Mouse (Mus musculus) heart, postnatal 4 days (tissue): Measurements from ENCODE around the gene 2310057M21Rik. TPM values are rescaled to one million over a fixed set of nuclear protein-coding genes. Genes with fewer than 3 reads are reported as not detected.
"Not testable (repeated sequence)": the region's sequence is repeated elsewhere in the genome, so short reads cannot be mapped to it uniquely, and the experiment has no call there.

Experiments used
- DNase-seq: peaks from one replicate; pipeline ENCODE4 v3.0.0; 2021
- total RNA-seq, 2 experiments: library from RNA; stranded (reverse); gene quantifications; 2 replicates each; pipeline ENCODE4 v1.2.3; 2021

Gene 2310057M21Rik
- 10 to 100 TPM; 17.7 to 19.4 TPM for total RNA-seq

DNA sequence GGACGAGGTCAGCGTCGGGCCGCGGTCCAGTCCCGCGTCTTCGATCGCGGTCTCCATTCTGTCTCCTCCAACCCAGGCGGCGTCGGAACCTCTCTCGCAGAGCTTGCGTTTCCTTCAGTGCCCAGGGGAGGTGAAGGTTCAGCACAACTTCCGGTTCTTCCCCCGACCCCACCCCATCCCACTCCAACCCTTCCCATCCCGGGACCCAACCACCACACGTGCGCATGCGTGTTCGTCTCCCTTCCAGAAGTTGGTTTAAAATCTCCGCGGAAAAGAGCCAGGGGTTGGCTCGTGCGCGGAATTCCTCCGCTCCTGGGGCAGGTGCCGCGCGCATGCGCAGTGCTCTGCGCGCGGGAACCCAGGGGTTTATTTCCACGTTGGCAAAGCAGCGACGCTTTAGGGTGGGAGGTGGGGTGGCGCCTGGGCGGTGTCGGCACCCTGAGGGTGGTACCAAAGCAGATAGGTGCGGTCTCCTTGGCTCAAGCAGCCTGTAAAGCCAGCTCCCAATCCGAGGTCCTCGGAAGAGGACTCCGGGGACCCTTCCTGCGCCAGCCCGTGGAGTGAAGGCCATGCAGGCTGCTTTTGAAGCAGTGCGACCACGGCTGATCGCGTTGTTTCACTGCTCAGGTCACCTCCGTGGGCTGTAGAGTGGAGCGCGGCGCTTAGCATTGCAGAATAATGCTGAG, at the start of gene 2310057M21Rik:
Gene 2310057M21Rik, minus strand, starts transcription at position 145 of the 686 bp plus-strand sequence.
- DNase-seq: peak; percentile 96

DNA sequence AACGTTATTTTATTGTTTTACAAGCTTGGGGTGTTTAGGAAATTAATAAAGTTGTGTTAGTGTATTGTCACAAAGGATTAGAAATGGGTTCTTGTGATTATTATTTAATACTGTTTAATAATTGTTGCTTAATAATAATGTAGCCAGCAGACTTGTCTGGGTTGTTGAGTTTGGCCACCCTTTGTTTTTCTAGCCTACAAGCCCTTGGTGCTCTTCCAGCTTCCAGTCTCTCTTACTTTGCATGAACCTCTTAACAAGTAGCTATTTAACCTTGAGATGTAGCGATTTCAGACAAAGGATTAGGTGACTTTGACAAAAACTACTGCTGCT, 49.3 kb upstream of the 2310057M21Rik start:
- no peak for DNase-seq

DNA sequence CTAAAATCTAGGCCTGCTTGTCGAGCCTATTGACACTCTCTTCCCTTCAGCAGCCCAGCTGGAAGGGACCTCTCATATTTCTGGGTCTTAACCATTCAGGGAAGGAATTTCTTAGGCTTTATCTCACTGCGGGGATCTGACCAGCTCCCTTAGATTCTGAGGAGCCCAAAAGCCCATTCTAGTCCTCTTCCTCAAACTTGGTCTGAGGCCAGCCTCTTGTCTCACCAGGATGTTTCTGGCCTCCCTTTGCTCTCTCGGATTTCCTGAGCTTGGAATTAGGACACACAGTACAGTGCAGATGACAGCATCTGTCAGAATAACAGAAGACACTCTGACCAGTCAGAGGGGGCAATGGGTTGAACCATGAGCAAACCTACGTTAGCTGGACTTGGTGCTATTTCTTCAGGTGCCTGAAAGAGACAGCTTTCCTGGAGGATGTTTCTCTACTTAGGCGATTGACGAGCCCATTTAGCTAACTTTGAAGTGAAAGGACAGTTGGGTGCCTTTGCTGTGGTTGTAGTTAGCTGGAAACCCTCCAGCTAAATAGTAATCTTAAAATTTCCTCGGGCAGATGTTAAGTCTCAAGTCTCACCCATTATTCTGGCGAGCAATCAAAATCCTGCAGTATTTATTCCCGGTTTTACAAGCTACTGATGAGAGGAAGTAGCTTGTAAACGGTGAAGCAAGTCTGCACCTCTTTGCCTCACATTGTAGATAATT, 48.8 kb upstream of the 2310057M21Rik start:
- DNase-seq: peak; percentile 27

- peak; percentile 99 for DNase-seq
Observed at GRCm38 (mm10) chr7:131410416-131411058, 48.0 kb upstream of the 2310057M21Rik start, which contains the start of the genes Ikzf5 and Acadsb. Gene Ikzf5, minus strand, starts transcription at chr7:131410521. Gene Acadsb, plus strand, starts transcription at chr7:131410601.

- DNase-seq: no peak
Observed at GRCm38 (mm10) chr7:131409988-131410385, 47.4 kb upstream of the 2310057M21Rik start.

- no peak for DNase-seq
Observed at GRCm38 (mm10) chr7:131409321-131409987, 46.9 kb upstream of the 2310057M21Rik start.

- DNase-seq: not testable (repeated sequence)
Observed at GRCm38 (mm10) chr7:131391761-131392160, 29.2 kb upstream of the 2310057M21Rik start.

- DNase-seq: no peak
Observed at GRCm38 (mm10) chr7:131371880-131372651, 9.5 kb upstream of the 2310057M21Rik start.

- DNase-seq: no peak
Observed at GRCm38 (mm10) chr7:131371470-131371860, 8.9 kb upstream of the 2310057M21Rik start.

GRCm38 (mm10) chr7:131370648-131371469, 8.3 kb upstream of the 2310057M21Rik start, which contains the start of gene Pstk:
Gene Pstk, plus strand, starts transcription at chr7:131371141.
- peak; percentile 91 for DNase-seq

DNA sequence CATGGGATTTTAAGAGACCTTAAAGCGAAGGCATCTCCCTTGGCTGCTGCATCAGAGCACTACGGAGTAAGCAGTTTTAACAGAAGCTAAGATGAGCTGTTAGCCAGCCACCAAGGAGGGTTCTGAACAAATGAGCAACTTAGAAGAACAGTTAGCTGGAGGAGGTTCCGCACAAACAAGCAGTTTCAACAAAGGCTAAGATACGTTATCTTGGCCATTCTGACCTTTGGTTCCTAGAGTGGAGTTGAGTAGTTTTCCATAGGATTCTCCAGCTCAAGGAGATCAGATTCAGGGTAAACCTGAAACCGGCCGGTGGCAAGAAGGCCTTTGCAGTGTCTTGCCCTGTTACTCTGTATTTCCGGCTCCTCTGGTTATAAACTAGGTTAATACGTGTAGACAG, 1.6 kb upstream of the 2310057M21Rik start:
- DNase-seq: no peak

GRCm38 (mm10) chr7:131362269-131362614, 317 bp downstream of the 2310057M21Rik start:
- DNase-seq: no peak

DNA sequence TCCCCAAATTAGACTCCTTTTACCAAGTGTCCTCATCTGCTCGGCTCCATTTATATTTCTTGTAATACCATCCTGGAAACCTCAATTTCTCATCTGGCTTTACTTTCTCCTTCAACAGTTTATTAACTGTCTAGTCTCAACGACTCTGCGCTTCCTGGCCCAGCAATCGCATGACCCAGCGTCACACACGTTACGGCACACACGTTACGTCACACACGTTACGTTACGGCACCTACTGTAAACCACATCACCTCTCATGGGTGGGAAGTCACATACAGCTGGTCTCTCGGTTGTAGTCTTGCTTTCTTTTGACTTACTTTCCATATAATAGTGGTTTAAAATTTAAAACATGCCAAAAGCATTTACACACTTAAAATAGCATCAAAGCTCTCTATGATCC, 6.5 kb downstream of the 2310057M21Rik start:
- DNase-seq: no peak

GRCm38 (mm10) chr7:131345856-131346541, 16.6 kb downstream of the 2310057M21Rik start:
- DNase-seq: no peak

- no peak for DNase-seq
Observed at GRCm38 (mm10) chr7:131337502-131338068, 25.0 kb downstream of the 2310057M21Rik start.

- no peak for DNase-seq
Observed at GRCm38 (mm10) chr7:131333564-131333963, 29.0 kb downstream of the 2310057M21Rik start, which contains the start of gene Fam24a. Gene Fam24a, plus strand, starts transcription at chr7:131333864.

- no peak for DNase-seq
Observed at GRCm38 (mm10) chr7:131331688-131332087, 30.9 kb downstream of the 2310057M21Rik start.

DNA sequence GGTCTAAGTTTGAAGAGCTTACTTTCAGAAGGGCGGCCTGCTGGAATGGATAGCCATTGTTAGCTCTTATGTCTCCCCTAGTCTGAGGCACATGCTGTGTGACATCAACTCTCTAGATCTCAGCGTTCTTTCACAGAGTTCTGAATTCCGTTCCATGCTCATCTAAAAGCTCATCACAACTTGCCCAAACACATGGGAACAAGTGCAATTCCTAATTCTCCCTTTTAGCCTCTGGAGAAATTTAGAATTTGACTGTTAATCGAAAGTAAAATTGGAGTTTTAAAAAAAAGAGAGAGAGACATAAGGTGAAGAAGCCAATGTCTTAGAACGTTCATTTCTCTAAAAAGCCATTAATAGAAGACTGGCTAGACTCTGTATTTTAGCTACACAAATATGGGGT, 33.1 kb downstream of the 2310057M21Rik start, which contains the start of gene Fam24b:
Gene Fam24b, minus strand, starts transcription at position 101 of the 400 bp plus-strand sequence.
- no peak for DNase-seq

GRCm38 (mm10) chr7:131327054-131327453, 35.5 kb downstream of the 2310057M21Rik start:
- DNase-seq: no peak

GRCm38 (mm10) chr7:131322192-131322591, 40.4 kb downstream of the 2310057M21Rik start, which contains the start of gene Cuzd1:
Gene Cuzd1, minus strand, starts transcription at chr7:131322292.
- DNase-seq: no peak
